Mouse (Mus musculus) frontal cortex, adult (tissue): ENCODE data around the gene Etv4.

Experiments used
- ATAC-seq: cut with Nextera tagmentation; 2 replicates; pipeline ENCODE4 v1.9.2; 2017; ENCODE audit warnings: mild to moderate bottlenecking, moderate library complexity, mixed read lengths; ENCODE audit not compliant: low TSS enrichment

The Etv4 gene

DNA sequence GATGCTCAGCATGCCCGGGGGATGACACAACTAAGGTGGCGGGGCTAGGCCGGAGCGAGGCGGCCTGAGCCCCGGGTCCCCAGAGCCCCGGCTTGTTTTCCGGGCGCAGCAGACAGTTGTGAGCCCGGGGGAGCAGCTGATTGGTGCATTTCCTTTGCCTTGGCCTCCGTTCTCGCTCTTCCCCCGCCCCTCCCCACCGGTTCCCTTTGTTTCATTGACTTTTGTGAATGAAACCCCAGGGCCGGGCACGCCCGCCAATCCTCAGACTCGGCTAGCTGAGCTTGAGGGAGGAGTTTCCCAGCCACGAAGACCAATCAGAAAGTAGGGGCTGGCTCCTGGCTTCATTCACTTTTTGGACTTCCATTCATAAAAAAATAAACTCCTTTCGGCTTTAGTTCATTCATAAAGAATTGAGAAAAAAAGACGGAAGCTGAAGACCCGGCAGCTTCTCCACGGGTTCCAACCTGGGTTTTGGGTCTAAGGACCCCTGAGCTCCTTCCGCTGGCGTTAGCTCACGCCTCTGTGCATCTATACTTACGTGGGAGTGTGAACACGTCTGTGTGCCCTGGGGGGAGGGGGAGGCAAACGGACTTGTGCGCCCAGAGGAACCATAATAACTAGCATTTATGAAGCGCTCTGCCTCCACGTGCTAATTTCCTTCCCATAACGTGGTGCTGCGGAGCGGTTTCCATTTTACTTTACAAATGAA is at the start of gene Etv4:
Gene Etv4 (minus strand): TSS at position 229 of the 709 bp plus-strand sequence.
- ATAC-seq: peak; percentile 85

GRCm38 (mm10) chr11:101832001-101832400 is 46.8 kb upstream of the Etv4 start:
- peak; percentile 84 for ATAC-seq

GRCm38 (mm10) chr11:101830616-101831015 is 45.4 kb upstream of the Etv4 start:
- no peak for ATAC-seq

- ATAC-seq: no peak
Observed at GRCm38 (mm10) chr11:101830112-101830511, 44.9 kb upstream of the Etv4 start.

- no peak for ATAC-seq
Observed at GRCm38 (mm10) chr11:101828718-101829117, 43.5 kb upstream of the Etv4 start.

DNA sequence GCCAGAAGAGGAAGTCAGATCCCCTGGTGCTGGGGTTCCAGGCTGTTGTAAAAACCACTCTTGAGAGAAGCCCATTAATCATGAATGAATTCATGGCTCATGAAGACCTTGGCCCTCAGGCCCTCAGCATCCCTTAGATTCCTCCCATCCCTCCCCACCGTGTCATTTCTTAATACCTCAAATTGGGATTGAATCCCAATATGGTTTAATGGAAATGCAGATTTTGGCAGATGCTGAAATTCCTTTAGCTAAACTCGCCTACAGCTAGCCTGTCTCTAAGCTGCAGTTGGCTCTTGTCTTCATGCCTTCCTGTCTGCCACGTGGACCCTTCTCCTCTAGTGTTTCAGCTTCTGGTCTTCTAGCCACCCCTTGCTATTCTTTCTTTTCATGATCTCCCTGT is 38.0 kb upstream of the Etv4 start:
- ATAC-seq: no peak

GRCm38 (mm10) chr11:101820899-101821298 is 35.7 kb upstream of the Etv4 start:
- no peak for ATAC-seq

DNA sequence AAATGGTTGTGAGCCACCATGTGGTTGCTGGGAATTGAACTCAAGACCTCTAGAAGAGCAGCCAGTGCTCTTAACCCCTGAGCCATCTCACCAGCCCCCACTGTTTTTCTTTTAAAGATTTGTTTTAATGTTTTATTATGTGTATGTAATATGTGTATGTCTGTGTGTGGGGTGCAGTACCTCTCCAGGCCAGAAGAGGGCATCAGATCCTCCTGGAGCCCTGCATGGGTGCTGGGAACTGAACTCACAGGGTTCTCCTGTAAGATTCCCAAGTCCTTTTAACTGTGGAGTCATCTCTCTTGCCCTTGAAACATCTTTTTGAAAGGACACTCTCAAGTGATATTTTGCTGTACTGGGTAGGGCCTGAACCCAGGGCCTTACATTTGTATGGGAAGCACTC is 34.7 kb upstream of the Etv4 start:
- ATAC-seq: no peak

DNA sequence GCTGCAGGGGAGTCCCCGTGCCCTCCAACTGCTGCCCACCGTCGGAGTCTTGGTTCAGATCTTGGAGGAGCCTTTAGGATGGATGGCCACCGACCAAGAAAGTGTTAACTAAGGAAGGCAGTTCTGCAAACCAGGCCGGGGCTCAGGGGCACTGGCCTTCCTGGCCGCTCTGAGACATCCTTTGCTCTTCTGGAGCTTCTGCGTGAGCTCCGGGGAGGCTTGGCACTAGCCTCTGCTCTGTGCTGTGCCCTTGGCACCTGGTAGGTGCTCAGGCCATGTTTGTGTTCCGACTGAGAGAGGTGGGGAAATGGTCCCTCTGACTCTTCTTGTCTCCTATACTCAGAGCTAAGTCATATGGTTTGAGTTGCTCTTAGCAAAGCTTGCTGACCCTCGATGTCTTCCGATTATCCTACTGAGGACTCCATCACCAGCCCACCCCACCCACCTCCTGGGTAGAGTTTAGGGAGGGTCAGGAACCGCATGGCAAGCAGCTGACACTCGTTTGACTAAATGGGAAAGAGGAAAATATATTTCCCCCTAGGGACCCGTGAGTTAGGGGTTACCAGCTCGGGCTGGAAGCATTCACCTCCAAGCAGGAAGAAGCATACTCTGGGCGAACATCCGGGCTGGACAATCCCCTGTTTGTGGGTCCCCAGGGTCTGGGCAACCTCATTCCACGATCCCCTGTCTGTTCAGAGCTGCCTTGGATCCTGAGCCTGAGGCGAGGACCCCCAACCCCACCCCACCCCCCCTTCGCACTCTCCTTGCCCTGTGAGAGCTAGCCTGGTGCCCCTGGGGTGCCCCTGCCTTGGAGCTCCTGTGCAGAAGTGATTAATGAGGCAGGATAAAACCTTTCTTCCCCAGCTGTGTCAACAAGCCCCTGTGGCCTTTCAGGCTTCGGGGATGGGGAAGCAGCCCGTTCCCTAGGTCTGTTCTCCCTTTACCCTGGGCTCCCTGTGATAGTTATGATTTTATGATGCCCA is 30.2 kb upstream of the Etv4 start:
- ATAC-seq: no peak

DNA sequence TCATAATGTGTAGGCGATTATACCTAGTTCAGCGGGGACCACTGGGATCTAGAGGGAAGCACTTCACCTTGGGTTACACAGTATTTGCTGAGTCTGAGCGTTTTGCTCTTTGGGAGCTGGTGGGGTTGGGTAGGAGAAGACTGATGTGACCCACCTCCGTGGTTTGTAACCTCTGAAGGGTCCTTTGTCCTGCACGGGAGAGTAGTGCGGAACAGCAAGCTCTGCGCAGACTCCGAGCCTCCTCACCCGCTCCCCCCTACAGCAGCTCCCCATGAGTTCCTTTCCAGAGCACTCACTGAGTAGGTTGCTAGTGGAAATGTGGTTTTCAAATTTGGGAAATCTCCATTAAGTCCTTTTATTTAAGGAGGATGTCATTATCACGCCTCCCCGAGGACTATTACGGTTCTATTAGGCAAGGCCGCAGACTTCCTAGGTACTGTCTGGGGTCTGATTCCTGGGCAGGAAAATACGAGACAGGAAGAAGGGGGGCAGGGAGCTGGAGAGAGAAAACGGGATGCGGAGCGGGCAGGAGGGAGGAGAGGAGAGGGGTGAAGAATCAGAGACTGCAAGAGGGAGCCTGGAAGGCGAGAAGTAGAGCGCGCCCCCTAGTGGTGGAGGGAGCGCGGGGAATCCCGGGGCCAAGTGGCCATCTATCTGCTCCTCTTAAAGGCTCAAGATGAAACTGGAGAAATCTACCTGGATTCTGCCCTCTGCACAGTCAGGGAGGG is 29.4 kb upstream of the Etv4 start:
- peak; percentile 79; the same call in 1 of the 2 replicates for ATAC-seq

DNA sequence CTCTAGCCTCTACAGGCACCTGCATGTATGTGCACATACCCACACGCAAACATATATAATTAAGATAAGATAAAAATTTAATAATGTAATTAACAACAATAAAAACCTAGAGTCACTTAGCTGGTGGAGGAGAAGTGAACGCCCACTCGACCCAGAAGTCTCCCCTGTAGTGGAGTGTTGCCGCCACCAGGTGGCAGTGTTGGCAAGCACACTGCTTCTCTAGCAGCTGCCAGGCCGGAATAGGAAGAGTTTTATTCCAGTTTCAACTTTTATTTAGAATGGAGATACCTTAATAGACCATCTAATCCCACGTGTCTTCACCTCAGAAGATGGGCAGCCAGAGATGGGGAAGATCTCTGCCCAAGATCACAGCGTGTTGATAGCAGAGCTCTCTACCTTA is 28.1 kb upstream of the Etv4 start:
- peak; percentile 23; the same call in 1 of the 2 replicates for ATAC-seq

DNA sequence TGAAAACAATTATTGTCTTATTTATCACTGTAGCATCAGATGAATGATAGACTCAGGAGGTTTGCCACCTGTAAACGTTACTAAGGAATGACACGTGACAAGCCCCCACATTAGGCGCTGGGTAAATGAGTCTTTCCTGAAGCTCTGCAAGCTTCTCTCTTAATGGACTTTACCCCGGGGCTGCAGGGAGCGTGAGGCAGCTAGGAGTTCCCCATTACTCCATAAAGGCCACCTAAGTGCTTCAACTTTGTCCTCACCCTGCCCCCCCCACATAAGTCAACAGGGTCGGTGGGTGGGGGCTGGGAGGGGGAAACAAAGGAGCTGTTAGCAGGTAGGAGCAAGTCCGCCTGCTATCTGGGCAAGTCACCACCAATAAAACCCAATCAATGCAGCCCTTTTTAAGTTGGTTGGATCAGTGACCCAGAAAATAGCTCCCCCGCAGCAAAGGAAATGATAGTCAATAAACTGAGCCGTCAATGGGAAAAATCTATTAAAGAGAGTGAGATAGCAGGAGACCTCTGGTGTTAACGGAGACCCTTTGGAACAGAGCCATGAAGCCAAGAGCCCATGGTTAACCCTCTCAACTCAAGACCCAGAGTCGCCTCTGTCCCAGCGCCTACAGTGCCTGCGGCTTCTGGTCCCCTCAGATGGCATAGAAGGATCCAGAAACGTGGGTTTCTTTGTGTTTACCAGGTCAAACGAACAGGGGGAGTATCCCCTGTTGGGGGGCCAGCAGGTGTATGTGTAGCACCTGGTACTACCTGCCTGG is 24.1 kb upstream of the Etv4 start:
- no peak for ATAC-seq

DNA sequence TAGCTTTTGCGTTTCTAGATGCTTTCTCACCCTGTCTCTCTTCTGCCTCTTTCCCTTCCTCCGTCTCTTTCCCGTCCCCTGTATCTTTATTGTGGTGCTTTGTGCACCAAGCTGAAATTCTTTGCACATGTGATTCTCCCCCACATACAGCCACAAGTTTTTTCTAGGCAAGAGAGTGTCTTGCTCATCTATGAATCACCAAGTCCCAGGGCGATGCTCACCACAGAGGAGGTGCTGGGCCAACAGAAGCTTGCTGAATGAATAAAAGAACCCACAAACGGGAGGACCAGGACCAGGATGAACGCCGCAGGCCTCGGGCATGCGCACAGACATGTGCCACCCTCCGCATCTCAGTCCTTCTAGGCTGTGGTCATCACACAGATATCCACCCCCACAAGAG is 22.1 kb upstream of the Etv4 start:
- peak; percentile 91; the same call in 1 of the 2 replicates for ATAC-seq

DNA sequence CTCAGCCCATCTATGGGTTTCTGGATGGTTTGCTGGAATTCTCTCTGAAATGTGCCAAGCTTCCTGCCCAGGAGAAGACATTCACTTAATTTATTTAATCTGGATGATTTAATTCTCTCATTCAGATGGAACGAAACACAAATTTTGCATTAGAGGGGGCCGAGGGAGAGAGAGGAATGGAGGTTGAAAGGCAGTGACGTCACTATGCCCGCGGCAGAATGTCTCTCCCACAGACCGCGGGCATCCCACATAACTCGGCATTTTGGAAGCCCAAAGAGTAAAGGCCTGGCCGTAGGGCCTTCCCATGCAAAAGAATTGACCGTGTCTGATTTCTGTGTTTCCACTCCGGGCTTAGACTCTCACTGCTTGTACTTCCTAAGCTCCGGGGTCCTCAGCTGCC is 21.6 kb upstream of the Etv4 start:
- ATAC-seq: no peak

GRCm38 (mm10) chr11:101805113-101805704 is 20.0 kb upstream of the Etv4 start:
- no peak for ATAC-seq

DNA sequence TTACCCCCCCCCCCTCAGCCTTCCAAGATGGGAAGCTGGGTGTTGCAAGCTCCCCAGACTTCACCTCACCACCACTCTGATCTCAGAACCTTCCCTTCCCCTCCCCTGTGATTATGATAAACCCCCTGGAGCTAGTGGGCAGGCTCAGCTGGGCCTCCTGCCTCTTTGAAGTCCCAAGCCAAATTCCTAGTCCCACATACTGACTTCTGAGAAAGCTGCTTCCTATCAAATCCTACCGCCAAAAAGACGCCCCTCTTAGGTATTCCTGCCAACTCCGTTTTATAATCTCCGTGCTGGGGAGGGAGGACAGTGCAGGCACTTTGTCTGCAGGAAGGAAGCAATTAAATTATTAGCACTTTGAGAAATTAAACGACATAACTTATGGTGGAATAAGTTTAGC is 16.2 kb upstream of the Etv4 start:
- ATAC-seq: no peak

GRCm38 (mm10) chr11:101798083-101798482 is 12.9 kb upstream of the Etv4 start:
- no peak for ATAC-seq

DNA sequence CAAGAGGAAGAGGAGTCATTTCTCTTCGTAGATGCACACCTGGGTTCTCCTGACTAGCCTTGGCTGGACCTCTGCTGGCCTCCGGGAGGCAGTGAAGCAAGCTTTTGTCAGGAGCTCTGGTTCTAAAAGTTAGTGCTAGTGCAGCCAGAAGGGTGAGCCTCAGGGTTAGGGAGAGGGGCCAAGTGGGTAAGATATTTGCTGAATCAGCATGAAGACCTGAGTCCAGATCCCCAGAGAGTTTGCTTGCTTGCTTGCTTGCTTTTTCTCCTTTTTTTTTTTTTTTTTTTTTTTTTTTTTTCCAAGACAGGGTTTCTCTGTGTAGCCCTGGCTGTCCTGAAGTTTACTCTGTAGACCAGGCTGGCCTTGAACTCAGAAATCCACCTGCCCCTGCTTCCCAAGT is 12.2 kb upstream of the Etv4 start:
- ATAC-seq: no peak

DNA sequence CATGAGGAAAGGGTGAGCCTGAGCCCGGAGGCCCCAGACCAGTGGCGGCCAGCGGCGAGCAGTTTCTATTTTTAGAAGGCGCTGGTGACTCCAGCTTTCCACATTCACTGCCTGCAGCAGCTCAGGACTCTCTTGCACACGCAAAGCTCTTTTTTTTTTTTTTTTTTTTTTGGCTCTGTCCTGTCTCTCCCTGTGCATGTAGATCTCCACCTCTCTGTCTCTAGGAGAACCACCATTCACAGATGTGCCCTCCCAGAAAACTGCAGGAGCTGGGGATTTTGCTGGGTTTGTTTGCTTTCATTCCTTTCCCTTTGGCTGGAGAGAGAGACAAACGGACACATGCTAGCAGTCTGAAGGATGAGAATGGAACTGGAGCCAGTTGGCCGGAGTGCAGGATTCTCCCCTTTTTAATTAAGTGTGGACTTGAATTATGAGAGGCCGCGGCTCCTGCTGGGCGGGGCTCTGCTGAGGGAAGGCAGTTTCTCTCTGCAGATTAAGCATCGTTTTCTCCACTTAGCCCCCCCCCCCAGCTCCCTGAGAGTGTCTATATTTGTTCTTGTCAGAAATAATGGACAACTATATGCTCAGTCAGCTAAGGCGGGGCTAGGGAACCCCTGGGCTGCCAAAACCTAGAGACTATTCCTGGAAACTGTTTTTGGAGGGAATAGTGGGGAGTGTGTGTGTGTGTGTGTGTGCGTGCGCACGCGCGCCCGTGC is 5.8 kb upstream of the Etv4 start:
- no peak for ATAC-seq

- no peak for ATAC-seq
Observed at GRCm38 (mm10) chr11:101787432-101787831, 2.3 kb upstream of the Etv4 start.
